ENCODE assay signal across 24 mouse cellular contexts in the genomic region with DNA sequence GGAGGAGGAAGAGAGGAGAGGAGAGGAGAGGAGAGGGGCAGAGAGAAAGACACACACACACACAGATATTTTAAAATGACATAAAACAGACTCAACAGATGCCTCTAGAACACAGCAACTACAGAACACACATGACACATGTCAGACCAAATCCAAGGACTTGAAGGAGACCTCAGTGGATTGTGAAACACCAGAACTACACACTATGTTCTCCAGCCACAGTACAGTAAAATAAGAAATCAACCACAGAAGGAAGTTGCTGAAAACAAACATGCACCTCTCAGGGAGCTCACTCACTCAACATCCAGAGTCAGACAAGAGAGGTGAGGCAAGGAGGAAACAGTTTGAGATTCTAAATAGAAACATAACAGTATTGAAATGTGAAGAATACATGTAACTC.
"Had no signal": no experiment of that assay in that cellular context is flagged by ENCODE, and none has a peak within 500 bp of the region (broad histone marks: within the 10 kb centered on the region; RNA-seq: fewer than 3 reads in every experiment).

No protein-coding gene starts in this region.

- H3K9me3 ChIP-seq: heart, embryonic 10.5 days; hindbrain, embryonic 13.5 days; hindbrain, embryonic 15.5 days; kidney, embryonic 15.5 days; limb, embryonic 10.5 days had no signal

- H3K36me3 ChIP-seq: hindbrain, embryonic 15.5 days had no signal

- H3K27me3 ChIP-seq: heart, embryonic 12.5 days; hindbrain, embryonic 13.5 days; hindbrain, embryonic 15.5 days; kidney, embryonic 15.5 days; limb, embryonic 12.5 days; liver, embryonic 13.5 days had no signal

- DNase-seq: gastrocnemius, postnatal 14 days; gastrocnemius, postnatal 36 days; heart, adult 18-20 months; heart, postnatal 10 days; heart, postnatal 4 days; kidney, adult 11 months; kidney, adult 2 months; kidney, adult 9 months; kidney, postnatal 14 days; kidney, postnatal 36 days; layer of hippocampus, adult 9-11 months; layer of hippocampus, postnatal 36 days; liver; liver, embryonic 13.5 days had no signal

- H3K27ac ChIP-seq: heart, embryonic 10.5 days; hindbrain, embryonic 13.5 days; hindbrain, embryonic 15.5 days; hindbrain, postnatal 0 days; kidney, embryonic 15.5 days; kidney, postnatal 0 days; limb, embryonic 10.5 days; limb, embryonic 12.5 days; liver, embryonic 13.5 days had no signal

- H3K4me3 ChIP-seq: heart, embryonic 10.5 days; heart, embryonic 12.5 days; hindbrain, embryonic 13.5 days; hindbrain, embryonic 15.5 days; kidney, embryonic 15.5 days; limb, embryonic 10.5 days; limb, embryonic 12.5 days; liver, embryonic 13.5 days had no signal

- ATAC-seq: hindbrain, postnatal 0 days; intestine, embryonic 16.5 days had no signal

- H3K4me1 ChIP-seq: heart, embryonic 10.5 days; hindbrain, embryonic 13.5 days; hindbrain, embryonic 15.5 days; kidney, embryonic 15.5 days; limb, embryonic 10.5 days; liver, embryonic 13.5 days had no signal
